Mouse (Mus musculus): ENCODE results near the gene Vmn1r203. TPM values are rescaled to one million over a fixed set of nuclear protein-coding genes. Genes with fewer than 3 reads are reported as not detected.

The Vmn1r203 gene
- not detected in 2 replicates for polyA plus RNA-seq (2012; rRNA removed)

DNA sequence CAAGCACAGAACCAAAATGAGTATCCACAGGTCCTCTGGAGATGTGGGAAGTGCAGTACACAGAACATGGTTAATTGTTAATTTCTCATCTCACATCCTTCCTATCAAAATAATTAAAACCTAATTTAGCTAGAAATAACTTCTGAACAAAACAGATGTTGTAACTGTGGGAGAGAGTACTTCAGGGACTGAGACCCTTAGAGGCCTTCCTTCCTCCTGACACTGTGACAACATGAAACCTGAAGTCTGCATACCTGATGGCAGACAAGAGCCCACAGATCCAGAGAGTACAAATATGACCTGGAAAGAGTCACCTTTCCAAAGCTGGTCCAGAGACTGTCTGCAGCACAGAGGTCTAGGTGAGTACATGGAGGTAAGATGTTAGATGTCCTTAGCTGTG lies at the start of gene Vmn1r203:
TSS of gene Vmn1r203 (plus strand) at position 301 of the 400 bp plus-strand sequence.

DNA sequence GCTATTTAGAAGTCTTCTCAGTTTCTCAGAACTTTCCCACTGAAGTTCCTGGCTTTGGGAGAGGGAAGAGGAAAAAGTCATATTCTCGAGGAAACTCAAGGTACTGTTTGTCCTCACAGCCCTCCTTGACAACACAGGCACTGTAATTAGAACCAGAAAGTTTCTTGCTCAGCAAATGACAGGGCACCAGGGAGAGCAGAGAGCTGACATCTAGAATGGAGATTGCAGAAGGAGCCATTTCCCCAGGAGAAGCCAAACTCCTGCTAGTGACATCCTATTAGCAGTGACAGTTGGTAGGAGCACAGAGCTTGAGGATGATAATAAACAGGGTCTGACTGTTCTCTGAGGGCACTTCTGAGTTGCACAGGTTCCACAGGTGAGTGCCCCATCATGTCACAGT lies 46.3 kb upstream of the Vmn1r203 start, which contains the start of gene Vmn1r201:
TSS of gene Vmn1r201 (plus strand) at position 301 of the 400 bp plus-strand sequence.

DNA sequence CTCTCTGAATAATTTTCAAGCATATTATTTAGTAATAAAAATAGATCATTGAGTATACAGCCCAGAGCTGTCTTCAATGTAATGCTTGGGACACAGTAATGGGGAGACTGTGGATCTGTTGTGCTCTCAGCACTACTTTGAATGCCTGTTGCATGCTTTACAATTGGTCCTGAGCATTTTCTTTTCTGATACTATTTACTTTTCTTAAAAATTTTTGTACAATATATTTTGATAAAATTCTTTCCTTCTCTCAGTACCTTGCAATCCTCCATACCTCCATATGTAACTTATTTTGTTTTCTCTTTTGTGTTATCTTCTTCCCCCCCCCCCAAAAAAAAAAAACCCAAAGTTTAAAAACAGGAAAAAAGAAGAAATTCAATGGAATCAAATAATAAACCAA lies 12.6 kb upstream of the Vmn1r203 start, which contains the start of gene Vmn1r202:
TSS of gene Vmn1r202 (minus strand) at position 101 of the 400 bp plus-strand sequence.

DNA sequence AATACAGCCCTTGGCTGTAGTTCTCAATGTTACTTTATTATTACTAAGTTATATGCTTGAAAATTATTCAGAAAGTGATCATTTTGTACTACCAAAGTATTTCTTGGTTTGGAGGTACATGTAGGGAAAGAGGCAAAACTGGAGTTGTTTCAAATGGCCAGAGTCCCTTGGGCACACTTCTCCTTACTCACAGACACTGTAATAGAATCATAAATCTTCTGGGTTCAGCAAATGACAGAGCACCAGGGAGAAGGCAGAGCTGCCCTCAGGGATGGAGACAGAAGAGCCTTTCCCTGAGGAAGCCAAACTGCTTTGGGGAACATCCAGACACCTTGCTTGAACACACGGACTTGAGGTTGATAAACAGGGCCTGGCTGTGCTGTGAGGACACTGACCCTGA lies 35.0 kb downstream of the Vmn1r203 start, which contains the start of gene Vmn1r204:
TSS of gene Vmn1r204 (plus strand) at position 301 of the 400 bp plus-strand sequence.

Other genes starting within 250 kb of the Vmn1r203 start
- gene Vmn1r195, start 247.6 kb upstream of the Vmn1r203 start, polyA plus RNA-seq (2012; rRNA removed), result not detected in 2 replicates
- gene Vmn1r196, start 228.2 kb upstream of the Vmn1r203 start, polyA plus RNA-seq (2012; rRNA removed), result not detected in 2 replicates
- gene Vmn1r197, start 193.5 kb upstream of the Vmn1r203 start, polyA plus RNA-seq (2012; rRNA removed), result not detected in 2 replicates
- not detected in 2 replicates for gene Vmn1r198, start 167.8 kb upstream of the Vmn1r203 start, polyA plus RNA-seq (2012; rRNA removed)
- gene Vmn1r199, start 138.3 kb upstream of the Vmn1r203 start, polyA plus RNA-seq (2012; rRNA removed), result not detected in 2 replicates
- not detected in 2 replicates for gene Vmn1r200, start 127.7 kb upstream of the Vmn1r203 start, polyA plus RNA-seq (2012; rRNA removed)
- not detected in 2 replicates for gene Vmn1r201, start 46.2 kb upstream of the Vmn1r203 start, polyA plus RNA-seq (2012; rRNA removed)
- not detected in 2 replicates for gene Vmn1r202, start 12.7 kb upstream of the Vmn1r203 start, polyA plus RNA-seq (2012; rRNA removed)
- not detected in 2 replicates for gene Vmn1r204, start 35.1 kb downstream of the Vmn1r203 start, polyA plus RNA-seq (2012; rRNA removed)
- gene Vmn1r205, start 74.9 kb downstream of the Vmn1r203 start, polyA plus RNA-seq (2012; rRNA removed), result not detected in 2 replicates
- gene Vmn1r206, start 106.1 kb downstream of the Vmn1r203 start, polyA plus RNA-seq (2012; rRNA removed), result not detected in 2 replicates
- not detected in 2 replicates for gene Vmn1r207-ps, start 211.5 kb downstream of the Vmn1r203 start, polyA plus RNA-seq (2012; rRNA removed)

Data from ovary, adult 2 months (tissue).